Mouse (Mus musculus) ovary, postnatal 10 days (tissue): ENCODE measurements around the gene Cd36.
"Not testable (repeated sequence)": the region's sequence is repeated elsewhere in the genome, so short reads cannot be mapped to it uniquely, and the experiment has no call there.

Source experiments
- DNase-seq: peaks from one replicate; pipeline ENCODE4 v3.0.0; 2022; ENCODE audit warnings: low spot score

Cd36 gene

GRCm38 (mm10) chr5:17888598-17888997 lies at the start of gene Cd36:
Gene Cd36, minus strand, starts transcription at chr5:17888801.
- DNase-seq: no peak

GRCm38 (mm10) chr5:17934501-17934900 lies 45.9 kb upstream of the Cd36 start:
- no peak for DNase-seq

GRCm38 (mm10) chr5:17931588-17931987 lies 43.0 kb upstream of the Cd36 start:
- not testable (repeated sequence) for DNase-seq

- no peak for DNase-seq
Observed at GRCm38 (mm10) chr5:17929006-17929567, 40.5 kb upstream of the Cd36 start.

GRCm38 (mm10) chr5:17928471-17928870 lies 39.9 kb upstream of the Cd36 start:
- no peak for DNase-seq

GRCm38 (mm10) chr5:17924085-17924518 lies 35.5 kb upstream of the Cd36 start:
- no peak for DNase-seq

- DNase-seq: no peak
Observed at GRCm38 (mm10) chr5:17923648-17924047, 35.0 kb upstream of the Cd36 start.

GRCm38 (mm10) chr5:17918966-17919365 lies 30.4 kb upstream of the Cd36 start:
- no peak for DNase-seq

GRCm38 (mm10) chr5:17904766-17905165 lies 16.2 kb upstream of the Cd36 start:
- DNase-seq: no peak

GRCm38 (mm10) chr5:17898948-17899347 lies 10.3 kb upstream of the Cd36 start:
- DNase-seq: no peak

- DNase-seq: not testable (repeated sequence)
Observed at GRCm38 (mm10) chr5:17897641-17898040, 9.0 kb upstream of the Cd36 start.

- no peak for DNase-seq
Observed at GRCm38 (mm10) chr5:17893577-17894172, 5.1 kb upstream of the Cd36 start.

GRCm38 (mm10) chr5:17889291-17889690 lies 690 bp upstream of the Cd36 start:
- DNase-seq: no peak

GRCm38 (mm10) chr5:17886377-17886776 lies 2.2 kb downstream of the Cd36 start:
- no peak for DNase-seq

GRCm38 (mm10) chr5:17883357-17883875 lies 5.2 kb downstream of the Cd36 start:
- DNase-seq: no peak

- no peak for DNase-seq
Observed at GRCm38 (mm10) chr5:17881542-17881896, 7.1 kb downstream of the Cd36 start.

GRCm38 (mm10) chr5:17880799-17881541 lies 7.6 kb downstream of the Cd36 start:
- no peak for DNase-seq

- DNase-seq: no peak
Observed at GRCm38 (mm10) chr5:17879924-17880323, 8.7 kb downstream of the Cd36 start.

GRCm38 (mm10) chr5:17877044-17877443 lies 11.6 kb downstream of the Cd36 start:
- no peak for DNase-seq

- no peak for DNase-seq
Observed at GRCm38 (mm10) chr5:17876637-17877036, 12.0 kb downstream of the Cd36 start.

GRCm38 (mm10) chr5:17874335-17874734 lies 14.3 kb downstream of the Cd36 start:
- DNase-seq: no peak

GRCm38 (mm10) chr5:17865432-17865831 lies 23.2 kb downstream of the Cd36 start:
- DNase-seq: no peak

GRCm38 (mm10) chr5:17863085-17863484 lies 25.5 kb downstream of the Cd36 start:
- no peak for DNase-seq
